In the genomic region with DNA sequence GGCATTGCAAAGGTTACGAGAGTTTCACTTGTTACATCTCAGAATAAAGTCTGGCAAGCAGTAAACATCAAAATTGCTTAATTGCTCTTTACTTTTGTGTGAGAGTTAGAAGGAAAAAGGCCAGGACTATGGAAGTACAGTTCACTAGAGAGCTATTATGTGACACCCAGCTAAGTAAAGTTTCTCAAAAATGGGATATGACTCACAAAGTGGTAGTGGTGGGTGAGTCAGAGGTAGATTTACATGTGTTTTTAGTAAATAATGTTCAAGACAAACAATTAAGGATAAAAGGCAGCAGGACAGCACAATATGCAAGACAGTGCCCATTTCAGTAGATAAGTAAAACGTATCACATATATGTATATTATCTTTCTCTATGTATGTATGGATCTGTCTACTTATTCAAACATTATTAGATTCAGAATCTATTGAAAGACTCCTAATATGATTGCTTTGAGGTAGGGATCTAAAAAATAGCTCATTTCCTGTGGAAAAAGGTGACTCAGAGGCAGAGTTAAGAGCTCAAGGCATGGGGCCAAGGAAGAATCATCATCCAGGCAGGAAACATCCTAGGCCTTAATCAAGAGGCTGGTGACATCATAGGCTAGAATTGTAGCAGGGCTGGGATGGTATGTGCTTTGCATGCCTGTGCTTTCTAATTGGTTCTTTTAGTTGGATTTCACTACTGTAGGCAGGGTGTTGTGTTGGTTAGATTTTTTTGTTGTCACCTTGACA, we compare ENCODE assay signal across 13 mouse cellular contexts.
DNase-seq lines count a peak whose midpoint lies in the region; ATAC-seq and TF ChIP-seq lines count a peak whose summit lies in the region.
"Had no signal": no experiment of that assay in that cellular context is flagged by ENCODE, and none has a peak within 500 bp of the region (broad histone marks: within the 10 kb centered on the region; RNA-seq: fewer than 3 reads in every experiment).

No protein-coding gene starts in this region.

- H3K27ac ChIP-seq in embryonic facial prominence, embryonic 14.5 days (replicated peaks; ENCODE audit: low read depth, low read length): no peak overlapping the region
- H3K27ac ChIP-seq in embryonic facial prominence, embryonic 10.5 days (replicated peaks): no peak overlapping the region
- H3K27ac ChIP-seq in lung, embryonic 14.5 days (ENCODE audit: low read depth): no peak overlapping the region
- H3K27ac ChIP-seq: embryonic facial prominence, embryonic 12.5 days; hindbrain, embryonic 14.5 days; layer of hippocampus, adult 2 months had no signal

- peak; percentile 72 for DNase-seq in embryonic facial prominence, embryonic 14.5 days (ENCODE audit: low spot score)
- DNase-seq in embryonic facial prominence, embryonic 10.5 days (ENCODE audit: low spot score): no peak
- DNase-seq in lung, embryonic 14.5 days: peak; percentile 52
- DNase-seq in lung, adult 2 months: no peak
- DNase-seq in heart, adult 8-10 months (ENCODE audit: low spot score): peak; percentile 41
- peak; percentile 7 for DNase-seq in lung, postnatal 25 days (ENCODE audit: low spot score)
- DNase-seq: cerebellum, adult 8-10 months; left cerebral cortex, postnatal 4 days had no signal

- H3K4me2 ChIP-seq in embryonic facial prominence, embryonic 14.5 days (ENCODE audit: low read depth, low read length): no peak overlapping the region
- H3K4me2 ChIP-seq in lung, embryonic 14.5 days: no peak overlapping the region
- H3K4me2 ChIP-seq: embryonic facial prominence, embryonic 12.5 days; hindbrain, embryonic 14.5 days had no signal

- no peaks in the 10 kb centered on the region for H3K36me3 ChIP-seq in embryonic facial prominence, embryonic 14.5 days (ENCODE audit: control insufficient read depth, insufficient read depth, low read length)
- no peaks in the 10 kb centered on the region for H3K36me3 ChIP-seq in embryonic facial prominence, embryonic 10.5 days (replicated peaks)
- H3K36me3 ChIP-seq in lung, embryonic 14.5 days (ENCODE audit: insufficient read depth): no peaks in the 10 kb centered on the region
- H3K36me3 ChIP-seq: embryonic facial prominence, embryonic 12.5 days had no signal

- 77% methylated on average over 2 of the region's 2 CpGs for WGBS in embryonic facial prominence, embryonic 14.5 days
- WGBS in embryonic facial prominence, embryonic 10.5 days: 89% methylated on average over 2 of the region's 2 CpGs
- 83% methylated on average over 2 of the region's 2 CpGs for WGBS in lung, embryonic 14.5 days
- 86% methylated on average over 2 of the region's 2 CpGs for WGBS in lung, adult 2 months

- no peak overlapping the region for H3K4me3 ChIP-seq in embryonic facial prominence, embryonic 14.5 days (ENCODE audit: low read depth, low read length)
- H3K4me3 ChIP-seq in embryonic facial prominence, embryonic 10.5 days: no peak overlapping the region
- H3K4me3 ChIP-seq in lung, embryonic 14.5 days (ENCODE audit: low read depth, low read length): no peak overlapping the region
- H3K4me3 ChIP-seq in lung, adult 2 months (replicated peaks; ENCODE audit: extremely low read depth, low read depth, low read length): no peak overlapping the region
- H3K4me3 ChIP-seq: embryonic facial prominence, embryonic 12.5 days; layer of hippocampus, adult 2 months had no signal

- H3K4me1 ChIP-seq in embryonic facial prominence, embryonic 14.5 days (ENCODE audit: control insufficient read depth, insufficient read depth, low read length): peaks cover 3% of the 10 kb centered on the region; the same call in 1 of the 2 replicates
- H3K4me1 ChIP-seq in embryonic facial prominence, embryonic 10.5 days: no peaks in the 10 kb centered on the region
- no peaks in the 10 kb centered on the region for H3K4me1 ChIP-seq in lung, embryonic 14.5 days (ENCODE audit: insufficient read depth)
- H3K4me1 ChIP-seq in lung, adult 2 months (ENCODE audit: control insufficient read depth, insufficient read depth, low read length): no peaks in the 10 kb centered on the region

- no peak for TF ChIP-seq CTCF in lung, embryonic 14.5 days (IDR thresholded peaks at IDR 0.05; ENCODE audit: low read depth)
- TF ChIP-seq CTCF in lung, adult 2 months (IDR thresholded peaks at IDR 0.05; ENCODE audit: insufficient read depth, low read length): no peak

- H3K9ac ChIP-seq in embryonic facial prominence, embryonic 14.5 days (ENCODE audit: low read depth, low read length): no peak overlapping the region
- H3K9ac ChIP-seq in lung, embryonic 14.5 days: no peak overlapping the region
- H3K9ac ChIP-seq: embryonic facial prominence, embryonic 12.5 days; hindbrain, embryonic 14.5 days had no signal

- H3K9me3 ChIP-seq in embryonic facial prominence, embryonic 14.5 days (ENCODE audit: control insufficient read depth, low read length): no peaks in the 10 kb centered on the region
- H3K9me3 ChIP-seq in embryonic facial prominence, embryonic 10.5 days: no peaks in the 10 kb centered on the region
- H3K9me3 ChIP-seq in lung, embryonic 14.5 days (ENCODE audit: low read depth, low read length): no peaks in the 10 kb centered on the region
- H3K9me3 ChIP-seq: embryonic facial prominence, embryonic 12.5 days had no signal

- no peak for TF ChIP-seq POLR2A in lung, adult 2 months (IDR thresholded peaks at IDR 0.05; ENCODE audit: borderline replicate concordance, extremely low read depth, low read depth, low read length)

- no peak for ATAC-seq in embryonic facial prominence, embryonic 14.5 days (ENCODE audit: low read depth)
- no peak for ATAC-seq in lung, embryonic 14.5 days (ENCODE audit: insufficient read depth)
- ATAC-seq in megakaryocyte-erythroid progenitor cell, adult 5-6 weeks (replicated peaks; ENCODE audit: low FRiP score, low TSS enrichment, poor library complexity, severe bottlenecking): no peak
- ATAC-seq in megakaryocyte progenitor cell, adult 5-6 weeks (replicated peaks; ENCODE audit: poor library complexity): no peak

- H3K27me3 ChIP-seq in embryonic facial prominence, embryonic 14.5 days (replicated peaks; ENCODE audit: control insufficient read depth, insufficient read depth, low read length): no peaks in the 10 kb centered on the region
- H3K27me3 ChIP-seq in embryonic facial prominence, embryonic 10.5 days (replicated peaks; ENCODE audit: low read depth, poor library complexity, severe bottlenecking): 0 out of 2 replicates have a peak, but pooled peaks cover 1% of the 10 kb centered on the region
- no peaks in the 10 kb centered on the region for H3K27me3 ChIP-seq in lung, embryonic 14.5 days (ENCODE audit: insufficient read depth, low read length)
- H3K27me3 ChIP-seq: embryonic facial prominence, embryonic 12.5 days had no signal

Comparison
In these comparisons a context has a peak if more than half of its experiments do, and no peak if none do; other contexts are left out.
1. DNase-seq: peak in embryonic facial prominence, embryonic 14.5 days (single experiment), lung, embryonic 14.5 days (single experiment), heart, adult 8-10 months (single experiment) and lung, postnatal 25 days (single experiment); none in embryonic facial prominence, embryonic 10.5 days (single experiment) and lung, adult 2 months (single experiment).